Mouse (Mus musculus) forebrain, embryonic 10.5 days (tissue): ENCODE data around the gene Sry. TPM values are rescaled to one million over a fixed set of nuclear protein-coding genes. Genes with fewer than 3 reads are reported as not detected.

Experiments
- DNase-seq: peaks from one replicate; pipeline ENCODE4 v3.0.0-alpha.2; 2017; ENCODE audit warnings: low spot score; ENCODE audit errors: extremely low spot score
- H3K27ac ChIP-seq: fragments of 300-500 bp; sonication (generic); 2 replicates; pipeline ENCODE4 v1.5.1; 2016; ENCODE audit warnings: mild to moderate bottlenecking
- H3K27me3 ChIP-seq: fragments of 300-500 bp; sonication (generic); 2 replicates; pipeline ENCODE4 v1.6.1; 2016; ENCODE audit warnings: mild to moderate bottlenecking; ENCODE audit not compliant: poor library complexity, severe bottlenecking
- H3K36me3 ChIP-seq: fragments of 300-500 bp; sonication (generic); replicated peaks from 2 replicates; pipeline ENCODE4 v1.6.1; 2016; ENCODE audit warnings: mild to moderate bottlenecking, moderate library complexity
- H3K4me1 ChIP-seq: fragments of 300-500 bp; sonication (generic); 2 replicates; pipeline ENCODE4 v1.6.1; 2016
- H3K4me3 ChIP-seq: fragments of 300-500 bp; sonication (generic); 2 replicates; pipeline ENCODE4 v1.5.1; 2016; ENCODE audit warnings: mild to moderate bottlenecking, moderate library complexity
- H3K9me3 ChIP-seq: fragments of 300-500 bp; sonication (generic); 2 replicates; pipeline ENCODE4 v1.6.1; 2016; ENCODE audit warnings: mild to moderate bottlenecking, moderate library complexity
- whole genome bisulfite sequencing: fragments of 180-500 bp; shearing (Covaris S2); methylation state at CpG from one replicate; pipeline ENCODE4 v1.1.7; 2016; 5-methylcytosine and 5-hydroxymethylcytosine counted together
- polyA plus RNA-seq: library from polyadenylated mRNA; unstranded; fragments of >200 nt; fragmentation: Nextera tagmentation; extraction: Ambion mirVana; gene quantifications from 2 replicates; pipeline ENCODE4 v1.2.1, GENCODE M21; 2016

The Sry gene
- polyA plus RNA-seq, result not detected in 2 replicates

DNA sequence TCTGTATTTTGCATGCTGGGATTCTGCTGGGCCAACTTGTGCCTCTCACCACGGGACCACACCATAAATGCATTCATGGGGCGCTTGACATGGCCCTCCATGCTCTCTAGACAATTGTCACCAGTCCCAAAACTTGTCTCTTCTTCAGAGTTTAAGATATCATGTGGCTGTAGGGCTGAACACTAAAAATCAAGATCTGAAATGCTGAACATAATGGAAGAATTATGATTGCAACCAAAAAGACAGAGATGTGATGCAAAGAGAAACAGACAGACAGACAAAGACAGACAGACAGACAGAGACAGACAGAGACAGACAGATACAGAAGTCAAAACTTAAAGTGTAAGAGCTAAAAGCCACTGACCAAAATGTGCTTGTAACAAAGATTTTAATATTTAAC is at the start of gene Sry:
Sry (minus strand) TSS at position 101 of the 400 bp plus-strand sequence.
- no peak within 1 kb of the TSS for H3K4me3 ChIP-seq
- no peaks in the 10 kb centered on the region for H3K4me1 ChIP-seq
- H3K27ac ChIP-seq, result no peak within 1 kb of the TSS
- no peaks in the 10 kb centered on the region for H3K36me3 ChIP-seq
- WGBS, result 79% methylated on average over 2 of the region's 2 CpGs
- DNase-seq, result no peak
- H3K9me3 ChIP-seq, result no peaks in the 10 kb centered on the region; the same call in 1 of the 2 replicates
- H3K27me3 ChIP-seq, result no peaks in the 10 kb centered on the region

Other genes with a start within 250 kb of the Sry start
- gene H2al2c, start 64.6 kb downstream of the Sry start, polyA plus RNA-seq, result not detected in 2 replicates
- not detected in 2 replicates for gene H2al2b, start 57.0 kb upstream of the Sry start, polyA plus RNA-seq
- gene Gm4064, start 132.5 kb upstream of the Sry start, polyA plus RNA-seq, result 0.11 TPM in 1 of 2 replicates, not detected in the other
- gene Rbmy, start 167.0 kb upstream of the Sry start, polyA plus RNA-seq, result not detected in 2 replicates
- not detected in 2 replicates for gene Gm10256, start 167.0 kb upstream of the Sry start, polyA plus RNA-seq
- 0.17 TPM in 1 of 2 replicates, not detected in the other for gene Gm10352, start 237.3 kb upstream of the Sry start, polyA plus RNA-seq